Mouse (Mus musculus) adipose tissue, adult 10 weeks (tissue): ENCODE measurements around the gene Dmc1. TPM values are rescaled to one million over a fixed set of nuclear protein-coding genes. Genes with fewer than 3 reads are reported as not detected.

ENCODE experiments used
- polyA plus RNA-seq: library from polyadenylated mRNA; stranded (reverse); fragments of 350-450 nt; fragmentation: Illumina TruSeq; extraction: RNeasy Lipid Tissue Mini Kit (QIAGEN cat#74804); gene quantifications from one replicate; pipeline ENCODE4 v1.2.3, GENCODE M21; 2014; ENCODE audit warnings: low read depth, low replicate concordance

Gene Dmc1
- polyA plus RNA-seq: 1.0 TPM

GRCm38 (mm10) chr15:79604990-79605665, at the start of gene Dmc1:
TSS of gene Dmc1 (minus strand) at chr15:79605109.

GRCm38 (mm10) chr15:79546410-79547288, 58.3 kb downstream of the Dmc1 start, which contains the start of gene Ddx17:
TSS of gene Ddx17 (minus strand) at chr15:79546741.

GRCm38 (mm10) chr15:79516171-79517096, 88.5 kb downstream of the Dmc1 start, which contains the start of gene Kdelr3:
TSS of gene Kdelr3 (plus strand) at chr15:79516411.

Other genes with a start within 250 kb of the Dmc1 start
- gene Tmem184b, start 201.5 kb downstream of the Dmc1 start, polyA plus RNA-seq: 45.4 TPM
- 58.9 TPM for gene Csnk1e, start 149.5 kb downstream of the Dmc1 start, polyA plus RNA-seq
- gene Kcnj4, start 99.9 kb downstream of the Dmc1 start, polyA plus RNA-seq: not detected
- gene Kdelr3, start 88.7 kb downstream of the Dmc1 start, polyA plus RNA-seq: 16.6 TPM
- 340 TPM for gene Ddx17, start 58.4 kb downstream of the Dmc1 start, polyA plus RNA-seq
- 5.0 TPM for gene Fam227a, start 53.8 kb upstream of the Dmc1 start, polyA plus RNA-seq
- 23.7 TPM for gene Cby1, start 54.1 kb upstream of the Dmc1 start, polyA plus RNA-seq
- 102 TPM for gene Tomm22, start 65.8 kb upstream of the Dmc1 start, polyA plus RNA-seq
- gene Josd1, start 82.8 kb upstream of the Dmc1 start, polyA plus RNA-seq: 28.7 TPM
- gene Gtpbp1, start 85.7 kb upstream of the Dmc1 start, polyA plus RNA-seq: 29.5 TPM
- gene Sun2, start 137.4 kb upstream of the Dmc1 start, polyA plus RNA-seq: 89.3 TPM
- 28.9 TPM for gene Dnal4, start 172.7 kb upstream of the Dmc1 start, polyA plus RNA-seq
- 6.2 TPM for gene Nptxr, start 199.7 kb upstream of the Dmc1 start, polyA plus RNA-seq
- gene Npcd, start 229.1 kb upstream of the Dmc1 start, polyA plus RNA-seq: 1.1 TPM
- gene Cbx6, start 229.6 kb upstream of the Dmc1 start, polyA plus RNA-seq: 64.2 TPM